Mouse (Mus musculus): ENCODE data around the gene Hnrnpk.
A peak's percentile ranks its signal among the peaks of the same experiment; 100 is the strongest.
"Not testable (repeated sequence)": the region's sequence is repeated elsewhere in the genome, so short reads cannot be mapped to it uniquely, and the experiment has no call there.

Gene Hnrnpk

GRCm38 (mm10) chr13:58403243-58403642 lies at the start of gene Hnrnpk:
TSS of gene Hnrnpk (minus strand) at chr13:58403343.
- not testable (repeated sequence) for DNase-seq (ENCODE audit: inconsistent ontology term)

- no peak for DNase-seq (ENCODE audit: inconsistent ontology term)
These were observed 49.1 kb upstream of the Hnrnpk start for GRCm38 (mm10) chr13:58452246-58452645.

GRCm38 (mm10) chr13:58450459-58451182 lies 47.5 kb upstream of the Hnrnpk start:
- DNase-seq (ENCODE audit: inconsistent ontology term), result no peak

- no peak for DNase-seq (ENCODE audit: inconsistent ontology term)
These were observed 43.4 kb upstream of the Hnrnpk start for GRCm38 (mm10) chr13:58446541-58446940.

GRCm38 (mm10) chr13:58443787-58444186 lies 40.6 kb upstream of the Hnrnpk start:
- DNase-seq (ENCODE audit: inconsistent ontology term), result no peak

GRCm38 (mm10) chr13:58443326-58443725 lies 40.2 kb upstream of the Hnrnpk start:
- DNase-seq (ENCODE audit: inconsistent ontology term), result no peak

GRCm38 (mm10) chr13:58439716-58440115 lies 36.6 kb upstream of the Hnrnpk start:
- no peak for DNase-seq (ENCODE audit: inconsistent ontology term)

GRCm38 (mm10) chr13:58423061-58423660 lies 20.0 kb upstream of the Hnrnpk start:
- DNase-seq (ENCODE audit: inconsistent ontology term), result no peak

GRCm38 (mm10) chr13:58422242-58422641 lies 19.1 kb upstream of the Hnrnpk start:
- DNase-seq (ENCODE audit: inconsistent ontology term), result no peak

- DNase-seq (ENCODE audit: inconsistent ontology term), result no peak
These were observed 17.9 kb upstream of the Hnrnpk start for GRCm38 (mm10) chr13:58421026-58421425.

GRCm38 (mm10) chr13:58419266-58419665 lies 16.1 kb upstream of the Hnrnpk start:
- DNase-seq (ENCODE audit: inconsistent ontology term), result no peak

- DNase-seq (ENCODE audit: inconsistent ontology term), result peak; percentile 32
These were observed 15.5 kb upstream of the Hnrnpk start for GRCm38 (mm10) chr13:58418656-58419055.

GRCm38 (mm10) chr13:58415838-58416237 lies 12.7 kb upstream of the Hnrnpk start:
- no peak for DNase-seq (ENCODE audit: inconsistent ontology term)

- DNase-seq (ENCODE audit: inconsistent ontology term), result no peak
These were observed 12.2 kb upstream of the Hnrnpk start for GRCm38 (mm10) chr13:58415374-58415773.

- no peak for DNase-seq (ENCODE audit: inconsistent ontology term)
These were observed 7.9 kb upstream of the Hnrnpk start for GRCm38 (mm10) chr13:58411073-58411472.

GRCm38 (mm10) chr13:58402744-58403110 lies 416 bp downstream of the Hnrnpk start:
- no peak for DNase-seq (ENCODE audit: inconsistent ontology term)

GRCm38 (mm10) chr13:58402003-58402743 lies 970 bp downstream of the Hnrnpk start, which contains the start of gene Rmi1:
TSS of gene Rmi1 (plus strand) at chr13:58402248.
- peak; percentile 99 for DNase-seq (ENCODE audit: inconsistent ontology term)

GRCm38 (mm10) chr13:58401135-58402002 lies 1.8 kb downstream of the Hnrnpk start:
- DNase-seq (ENCODE audit: inconsistent ontology term), result peak; percentile 85

- DNase-seq (ENCODE audit: inconsistent ontology term), result peak; percentile 48
These were observed 2.6 kb downstream of the Hnrnpk start for GRCm38 (mm10) chr13:58400576-58400975.

- DNase-seq (ENCODE audit: inconsistent ontology term), result no peak
These were observed 5.5 kb downstream of the Hnrnpk start for GRCm38 (mm10) chr13:58397651-58398050.

GRCm38 (mm10) chr13:58394392-58394791 lies 8.8 kb downstream of the Hnrnpk start:
- DNase-seq (ENCODE audit: inconsistent ontology term), result not testable (repeated sequence)
